Mouse (Mus musculus): ENCODE data around the gene Etd.
A peak's percentile ranks its signal among the peaks of the same experiment; 100 is the strongest.
"Not testable (repeated sequence)": the region's sequence is repeated elsewhere in the genome, so short reads cannot be mapped to it uniquely, and the experiment has no call there.

Etd gene

GRCm38 (mm10) chrX:53434618-53435017 is at the start of gene Etd:
Gene Etd (plus strand): TSS chrX:53434918.
- no peak for DNase-seq (ENCODE audit: low spot score)

DNA sequence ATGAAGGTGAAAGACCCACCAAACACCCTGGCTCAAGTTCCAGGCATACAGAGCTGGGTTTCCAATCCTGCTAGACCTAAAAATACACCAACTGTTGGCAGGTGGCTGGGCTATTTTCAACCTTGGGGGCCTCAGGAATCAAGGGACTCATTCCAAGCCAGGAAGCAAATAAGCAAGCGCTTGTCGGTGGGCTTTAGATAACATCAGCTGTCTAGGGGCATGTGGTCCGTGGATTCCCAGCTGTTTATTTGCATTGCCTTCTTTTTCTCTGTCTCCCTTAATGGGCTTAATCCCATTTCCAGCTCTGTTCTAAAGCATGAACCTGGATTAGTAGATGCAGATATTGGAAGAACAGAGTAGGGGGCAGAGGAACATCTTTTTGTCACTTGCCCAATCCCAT is 48.4 kb upstream of the Etd start:
- DNase-seq (ENCODE audit: low spot score): no peak

DNA sequence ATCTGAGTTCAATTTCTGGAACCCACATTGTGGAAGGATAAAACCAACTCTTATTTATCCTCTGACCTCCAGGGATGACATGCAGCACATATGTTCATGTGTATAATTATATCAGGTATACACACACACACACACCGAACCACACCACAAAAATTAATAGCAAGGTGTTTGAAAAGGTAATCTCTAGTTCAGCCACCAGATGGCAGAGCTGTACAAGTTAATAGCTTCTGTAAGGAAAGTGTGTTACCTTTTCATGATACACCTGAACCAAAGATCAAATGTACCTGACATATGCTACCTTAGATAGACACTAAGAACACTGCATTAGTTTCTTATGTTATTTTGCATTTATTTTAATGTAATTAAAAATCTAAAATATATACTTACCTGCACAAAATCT is 1.8 kb upstream of the Etd start:
- DNase-seq (ENCODE audit: low spot score): peak; percentile 38

GRCm38 (mm10) chrX:53459573-53459972 is 24.9 kb downstream of the Etd start:
- no peak for DNase-seq (ENCODE audit: low spot score)

- not testable (repeated sequence) for DNase-seq (ENCODE audit: low spot score)
These were observed 29.5 kb downstream of the Etd start for GRCm38 (mm10) chrX:53464194-53464593.
